Mouse (Mus musculus): ENCODE measurements around the gene Adgrv1. TPM values are rescaled to one million over a fixed set of nuclear protein-coding genes. Genes with fewer than 3 reads are reported as not detected.
A peak's percentile ranks its signal among the peaks of the same experiment; 100 is the strongest.

The Adgrv1 gene
- total RNA-seq, 2 experiments from 2014 or later: 1.3 to 1.5 TPM

- DNase-seq (ENCODE audit: low spot score in 2 of 2): no peak
These were observed 281.3 kb downstream of the Adgrv1 start for GRCm38 (mm10) chr13:81351462-81352155.

DNA sequence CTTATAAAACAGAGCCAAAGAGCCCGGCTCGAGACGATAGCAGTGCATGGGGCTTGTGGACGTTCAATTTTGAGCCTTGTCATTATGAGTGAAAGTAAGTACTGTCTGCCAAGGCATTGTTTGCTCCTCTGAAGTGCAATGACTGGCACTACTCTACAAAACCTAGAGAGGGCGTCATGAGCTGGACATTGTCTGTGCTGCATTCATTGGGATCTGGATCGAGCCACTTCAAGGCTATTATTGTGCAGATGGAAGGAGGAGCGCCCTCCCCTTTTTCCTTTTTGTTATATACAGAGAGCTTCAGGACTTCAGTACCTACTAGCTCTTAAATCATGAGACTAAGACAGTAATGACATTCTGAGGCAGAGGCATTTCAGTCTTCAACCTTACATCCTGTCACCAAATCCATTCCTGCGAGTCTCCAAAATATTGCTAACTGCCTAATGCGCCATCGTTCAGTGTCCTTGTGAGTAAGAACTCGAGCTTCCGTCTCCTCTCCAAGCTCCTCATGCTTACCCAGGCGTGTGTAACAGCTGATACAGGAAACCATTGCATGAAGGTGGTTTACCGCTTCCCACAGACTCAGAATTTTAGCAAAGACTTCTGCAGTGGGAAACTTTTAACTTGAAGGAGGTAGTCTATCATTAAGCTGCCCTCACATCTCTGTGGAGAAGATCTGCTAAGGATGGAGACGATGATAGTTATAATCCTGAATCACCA, 285.5 kb downstream of the Adgrv1 start:
- DNase-seq (ENCODE audit: low spot score in 2 of 2): no peak

- no peak for DNase-seq (ENCODE audit: low spot score in 2 of 2)
These were observed 289.9 kb downstream of the Adgrv1 start for GRCm38 (mm10) chr13:81342987-81343596.

GRCm38 (mm10) chr13:81335241-81335640, 297.7 kb downstream of the Adgrv1 start:
- DNase-seq (ENCODE audit: low spot score in 2 of 2): no peak

GRCm38 (mm10) chr13:81332018-81332417, 300.9 kb downstream of the Adgrv1 start:
- no peak for DNase-seq (ENCODE audit: low spot score in 2 of 2)

- no peak for DNase-seq (ENCODE audit: low spot score in 2 of 2)
These were observed 303.2 kb downstream of the Adgrv1 start for GRCm38 (mm10) chr13:81329762-81330161.

GRCm38 (mm10) chr13:81328181-81328580, 304.8 kb downstream of the Adgrv1 start:
- DNase-seq (ENCODE audit: low spot score in 2 of 2): no peak

GRCm38 (mm10) chr13:81325606-81326215, 307.2 kb downstream of the Adgrv1 start:
- DNase-seq (ENCODE audit: low spot score in 2 of 2): no peak

GRCm38 (mm10) chr13:81323546-81324316, 309.2 kb downstream of the Adgrv1 start:
- no peak for DNase-seq (ENCODE audit: low spot score in 2 of 2)

- no peak for DNase-seq (ENCODE audit: low spot score in 2 of 2)
These were observed 316.4 kb downstream of the Adgrv1 start for GRCm38 (mm10) chr13:81316581-81316980.

- peak in 1 of 2 experiments; percentile 40 for DNase-seq (ENCODE audit: low spot score in 2 of 2)
These were observed 318.4 kb downstream of the Adgrv1 start for GRCm38 (mm10) chr13:81314306-81315120.

- no peak for DNase-seq (ENCODE audit: low spot score in 2 of 2)
These were observed 320.8 kb downstream of the Adgrv1 start for GRCm38 (mm10) chr13:81312148-81312547.

DNA sequence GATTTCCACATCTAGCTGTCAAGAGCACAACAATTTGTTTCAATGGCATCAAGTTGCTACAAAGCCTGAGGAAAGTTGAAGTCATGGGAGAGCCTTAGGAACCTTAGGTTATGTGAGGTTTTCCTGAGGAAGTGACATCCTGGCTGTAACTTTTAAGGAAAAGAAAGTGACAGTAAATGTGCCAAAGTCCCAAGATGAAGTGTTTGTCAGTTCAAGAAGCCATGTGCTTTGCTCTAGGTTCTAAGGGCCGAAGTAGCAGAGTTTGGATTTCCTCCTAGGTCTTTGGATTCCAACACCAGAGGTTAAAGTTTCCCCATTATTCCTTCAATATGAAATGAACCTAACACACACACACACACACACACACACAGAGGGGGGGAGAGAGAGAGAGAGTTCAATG, 332.1 kb downstream of the Adgrv1 start:
- no peak for DNase-seq (ENCODE audit: low spot score in 2 of 2)

DNA sequence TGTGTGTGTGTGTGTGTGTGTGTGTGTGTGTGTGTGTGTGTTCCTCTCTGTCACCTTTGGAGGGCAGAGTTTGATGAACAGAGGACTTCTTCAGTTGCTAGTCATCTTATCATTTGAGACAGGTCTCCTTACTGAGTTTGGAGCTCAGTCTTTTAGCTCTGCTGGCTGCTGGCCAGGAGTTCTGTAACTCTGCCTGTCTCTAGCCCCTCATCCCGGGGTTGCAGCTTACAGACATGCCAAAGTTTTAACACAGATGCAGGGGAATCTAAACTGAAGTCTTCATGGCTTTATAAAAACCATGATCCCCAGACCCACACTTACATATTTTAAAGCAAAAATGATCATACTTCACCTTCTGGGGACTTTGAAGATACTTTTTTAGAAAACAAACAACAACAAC, 338.8 kb downstream of the Adgrv1 start:
- no peak for DNase-seq (ENCODE audit: low spot score in 2 of 2)

GRCm38 (mm10) chr13:81282193-81282592, 350.8 kb downstream of the Adgrv1 start:
- DNase-seq (ENCODE audit: low spot score in 2 of 2): no peak

DNA sequence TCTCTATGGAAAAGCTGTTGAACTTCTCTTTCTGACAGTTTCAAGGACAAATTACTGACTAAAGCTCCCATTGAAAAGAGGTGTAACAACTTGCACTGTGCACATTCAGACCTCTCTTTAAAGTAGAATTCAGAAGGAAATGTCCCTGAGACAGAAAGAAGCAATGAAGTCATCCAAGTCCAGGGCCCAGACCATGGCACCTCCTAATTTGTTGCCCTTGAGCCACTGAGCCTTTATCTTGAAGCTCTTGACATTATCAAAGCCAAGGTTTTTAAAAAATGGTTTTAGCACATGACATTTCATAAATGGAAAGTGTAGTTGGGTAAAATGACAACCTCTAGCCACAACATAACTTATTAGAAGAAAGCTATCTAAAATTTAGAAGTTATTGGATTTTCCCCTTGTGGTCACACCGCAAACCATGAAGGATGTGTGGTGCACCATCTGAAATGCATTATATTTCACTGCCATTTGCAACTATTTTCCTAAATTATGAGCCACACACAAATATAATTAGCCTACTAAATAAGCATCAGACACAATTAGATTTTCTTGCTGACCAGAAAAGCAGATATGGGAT, 352.2 kb downstream of the Adgrv1 start:
- no peak for DNase-seq (ENCODE audit: low spot score in 2 of 2)

DNA sequence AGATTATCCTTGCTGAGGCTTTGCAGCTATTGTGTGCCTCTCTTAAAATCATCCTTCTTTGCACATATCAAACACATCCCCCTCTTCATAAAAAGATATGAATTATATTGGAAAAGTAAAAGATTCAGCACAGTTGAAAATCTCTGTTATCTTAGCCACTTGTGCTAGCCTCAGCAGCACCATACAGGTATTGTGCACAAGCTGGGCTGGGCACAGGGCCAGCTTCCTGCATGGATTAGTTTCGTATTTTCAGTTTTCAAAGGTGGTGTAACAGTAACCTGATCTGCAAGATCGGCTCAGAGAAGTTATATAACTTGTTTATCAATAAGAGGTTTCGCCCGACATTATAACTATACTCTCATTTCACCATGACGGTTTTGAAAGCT, 353.6 kb downstream of the Adgrv1 start:
- no peak for DNase-seq (ENCODE audit: low spot score in 2 of 2)

- no peak for DNase-seq (ENCODE audit: low spot score in 2 of 2)
These were observed 354.1 kb downstream of the Adgrv1 start for GRCm38 (mm10) chr13:81278669-81279350.

- no peak for DNase-seq (ENCODE audit: low spot score in 2 of 2)
These were observed 359.1 kb downstream of the Adgrv1 start for GRCm38 (mm10) chr13:81273837-81274236.

Data from layer of hippocampus, adult 18-20 months (tissue).